Mouse (Mus musculus) thymus, adult 2 months (tissue): ENCODE measurements around the gene Wdr3.

Source experiments
- CTCF ChIP-seq: fragments of 200-500 bp; IDR thresholded peaks from 2 replicates; pipeline ENCODE4 v1.5.1; 2012; ENCODE audit warnings: mild to moderate bottlenecking, control low read depth, low read length, moderate library complexity, borderline replicate concordance; ENCODE audit not compliant: control insufficient read depth, poor library complexity, insufficient read depth; ENCODE audit errors: extremely low read depth
- POLR2A ChIP-seq: fragments of 200-500 bp; IDR thresholded peaks from 2 replicates; pipeline ENCODE4 v1.6.1; 2012; ENCODE audit warnings: mild to moderate bottlenecking, low read length, control low read depth, moderate library complexity; ENCODE audit not compliant: control insufficient read depth, poor library complexity, insufficient read depth; ENCODE audit errors: extremely low read depth

DNA sequence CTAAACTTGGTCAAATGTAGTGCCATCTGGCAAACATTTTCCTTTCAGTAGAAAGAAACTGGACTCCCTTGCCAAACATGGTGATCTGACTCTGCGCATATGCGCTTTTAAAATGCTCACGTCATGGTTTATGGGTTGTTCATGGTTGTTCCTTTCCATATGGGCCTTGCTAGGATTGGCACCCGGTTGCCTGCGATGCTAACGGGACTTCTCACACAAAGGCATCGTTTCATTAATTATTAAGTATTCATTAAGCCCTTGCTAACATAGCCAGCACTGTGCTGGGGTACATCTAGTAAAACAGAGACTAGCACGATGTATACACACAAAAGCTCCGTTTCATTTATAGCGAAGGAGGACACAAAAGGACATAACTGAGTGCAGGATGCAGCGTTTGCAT, 27.7 kb upstream of the Wdr3 start:
- TF ChIP-seq CTCF (no peak), POLR2A (no peak)
